Mouse (Mus musculus) retina, embryonic 14.5 days (tissue): ENCODE measurements around the gene Kpna3.
A peak's percentile ranks its signal among the peaks of the same experiment; 100 is the strongest.
"Not testable (repeated sequence)": the region's sequence is repeated elsewhere in the genome, so short reads cannot be mapped to it uniquely, and the experiment has no call there.

Experiments
- DNase-seq: peaks from one replicate; pipeline ENCODE4 v3.0.0-alpha.2; 2015; ENCODE audit warnings: low spot score

The Kpna3 gene

GRCm38 (mm10) chr14:61439661-61440559 is at the start of gene Kpna3:
Gene Kpna3, minus strand, starts transcription at chr14:61439874.
- DNase-seq, result peak; percentile 99

- no peak for DNase-seq
These were observed 20.7 kb upstream of the Kpna3 start for GRCm38 (mm10) chr14:61460365-61460764.

DNA sequence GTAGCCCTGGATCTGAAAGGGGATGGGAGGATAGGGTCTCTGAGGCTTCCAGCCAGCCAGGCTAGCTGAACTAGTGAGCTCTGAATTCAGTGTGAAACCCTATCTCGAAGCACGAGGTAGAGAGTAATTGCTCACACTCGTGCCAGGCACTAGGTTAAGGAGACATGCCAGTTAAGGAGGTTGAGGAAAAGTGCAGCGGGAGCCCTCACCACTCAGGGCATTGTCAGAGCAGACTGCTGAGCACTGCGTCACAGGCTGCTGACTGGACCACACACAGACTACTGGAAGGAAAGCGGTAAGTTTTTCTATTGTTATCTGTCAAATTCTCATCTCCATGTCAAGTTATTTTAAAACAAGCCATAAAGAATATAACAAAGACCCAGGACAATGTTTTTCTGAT is 17.8 kb upstream of the Kpna3 start:
- peak; percentile 49 for DNase-seq

- peak; percentile 56 for DNase-seq
These were observed 15.9 kb upstream of the Kpna3 start for GRCm38 (mm10) chr14:61455571-61455970.

- DNase-seq, result no peak
These were observed 13.4 kb upstream of the Kpna3 start for GRCm38 (mm10) chr14:61453032-61453431.

DNA sequence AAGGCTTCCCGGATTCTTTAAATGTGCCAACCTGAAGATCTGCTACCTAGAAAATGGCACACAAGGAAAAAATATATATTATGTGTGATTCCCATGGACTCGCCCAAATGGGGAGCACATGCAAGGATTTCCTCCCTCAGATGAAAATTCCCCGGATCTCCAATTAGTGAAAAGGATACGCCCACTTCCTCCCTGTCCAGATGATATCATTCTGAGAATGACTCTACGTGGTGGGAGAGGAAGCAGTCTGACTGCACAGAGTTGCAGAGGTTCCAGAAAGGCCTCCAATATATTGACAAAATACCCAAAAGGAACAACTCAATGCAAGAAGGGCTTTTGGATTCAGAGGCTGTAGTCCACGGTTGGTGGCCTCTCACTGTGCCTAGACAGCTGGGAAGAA is 12.8 kb upstream of the Kpna3 start:
- no peak for DNase-seq

DNA sequence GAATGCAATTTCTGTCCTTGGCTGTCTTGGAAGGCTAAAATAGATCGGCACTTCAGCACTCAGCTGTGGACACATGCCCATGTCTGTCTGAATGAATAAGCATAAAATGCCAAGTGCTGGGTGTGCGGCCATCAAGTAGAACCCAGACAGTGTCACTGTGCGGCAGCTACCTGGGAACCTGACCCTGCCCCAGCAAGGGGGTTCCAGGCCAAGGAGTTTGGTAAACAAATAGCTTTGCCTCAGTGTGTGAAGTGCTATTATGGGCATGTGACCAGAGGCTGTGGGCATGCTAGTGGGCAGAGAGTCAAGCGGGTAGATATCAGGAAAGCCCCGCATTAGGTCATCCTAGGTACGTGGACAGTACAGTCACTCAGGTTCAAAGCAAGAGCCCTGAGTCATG is 8.1 kb upstream of the Kpna3 start:
- no peak for DNase-seq

- DNase-seq, result peak; percentile 63
These were observed 473 bp downstream of the Kpna3 start for GRCm38 (mm10) chr14:61439141-61439660.

- peak; percentile 29 for DNase-seq
These were observed 1.3 kb downstream of the Kpna3 start for GRCm38 (mm10) chr14:61438171-61438945.

- no peak for DNase-seq
These were observed 2.8 kb downstream of the Kpna3 start for GRCm38 (mm10) chr14:61436866-61437265.

- DNase-seq, result no peak
These were observed 11.4 kb downstream of the Kpna3 start for GRCm38 (mm10) chr14:61428126-61428787.

DNA sequence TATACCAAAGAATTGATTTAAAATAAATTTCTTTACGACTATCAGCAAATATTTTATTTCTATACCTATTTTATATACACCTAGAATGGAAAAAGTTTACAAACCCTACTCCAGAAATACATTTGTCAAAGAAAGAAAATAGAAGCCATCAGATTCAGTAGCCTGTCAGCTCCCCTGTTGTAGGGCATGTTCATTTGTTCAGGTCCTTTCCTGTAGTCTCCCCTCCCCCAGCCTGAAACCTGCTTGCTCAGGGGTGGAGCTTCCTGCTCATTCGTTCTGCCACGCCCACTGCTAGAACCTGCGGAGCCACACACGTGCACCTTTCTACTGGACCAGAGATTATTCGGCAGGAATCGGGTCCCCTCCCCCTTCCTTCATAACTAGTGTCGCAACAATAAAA is 12.6 kb downstream of the Kpna3 start:
- not testable (repeated sequence) for DNase-seq

- DNase-seq, result no peak
These were observed 14.5 kb downstream of the Kpna3 start for GRCm38 (mm10) chr14:61425080-61425665.

- no peak for DNase-seq
These were observed 24.0 kb downstream of the Kpna3 start for GRCm38 (mm10) chr14:61415719-61416118.

DNA sequence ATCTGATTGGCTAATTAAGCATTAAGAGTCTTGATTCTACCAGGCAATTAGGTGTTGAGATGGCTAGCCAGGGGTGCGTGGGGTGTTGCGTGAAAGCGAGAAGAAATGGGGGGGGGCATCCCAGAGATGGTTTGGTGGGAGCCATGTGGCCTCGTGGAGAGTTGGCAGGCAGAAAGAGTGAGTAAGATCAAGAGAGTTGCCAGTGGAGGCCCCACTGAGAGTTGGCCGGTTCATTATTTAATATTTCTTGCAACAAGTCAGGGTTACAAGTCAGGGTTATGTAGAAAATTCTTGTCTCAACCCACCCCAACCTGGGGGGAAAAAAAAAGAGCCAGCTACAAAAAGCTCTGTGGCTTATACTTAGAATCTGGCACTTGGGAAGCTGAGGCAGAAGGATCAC is 24.4 kb downstream of the Kpna3 start:
- DNase-seq, result no peak

GRCm38 (mm10) chr14:61414808-61415207 is 24.9 kb downstream of the Kpna3 start:
- DNase-seq, result no peak

DNA sequence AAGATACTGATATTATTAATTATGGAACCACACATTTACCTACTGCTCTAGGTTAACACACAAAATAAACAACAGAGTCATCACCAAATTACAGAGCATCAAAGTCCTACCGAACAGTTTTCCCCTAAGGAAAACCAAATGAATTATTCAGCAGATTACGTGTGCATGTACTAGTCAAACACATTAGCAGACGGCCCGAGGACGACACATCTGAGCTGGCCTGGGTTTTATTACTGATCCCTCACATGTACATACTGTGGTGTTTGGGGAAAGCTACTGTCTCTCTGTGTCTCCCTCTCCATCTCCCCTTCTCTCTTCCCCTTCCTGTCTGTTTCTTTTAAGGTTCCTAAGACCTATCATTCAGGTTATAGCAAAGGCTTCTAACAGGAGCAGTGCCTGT is 25.5 kb downstream of the Kpna3 start:
- peak; percentile 24 for DNase-seq

DNA sequence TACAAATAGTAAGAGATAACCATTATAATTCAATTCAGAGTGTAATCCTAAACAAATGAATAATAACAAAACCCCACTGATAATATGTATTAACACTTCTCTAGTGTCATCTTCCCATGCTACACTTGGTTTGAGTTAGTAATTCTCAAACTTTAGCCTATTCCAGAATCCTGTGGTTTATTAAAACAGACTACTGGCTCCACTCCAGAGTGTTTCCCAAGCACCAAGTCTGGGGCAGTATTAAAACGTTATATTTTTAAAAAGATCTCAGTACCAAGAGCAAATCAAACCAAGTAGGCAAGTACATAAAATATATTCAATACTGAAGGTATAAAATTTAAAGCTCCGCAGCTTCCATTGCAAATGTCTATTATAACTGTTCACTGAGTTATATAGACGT is 26.0 kb downstream of the Kpna3 start:
- DNase-seq, result no peak

GRCm38 (mm10) chr14:61410020-61410419 is 29.7 kb downstream of the Kpna3 start:
- DNase-seq, result no peak

DNA sequence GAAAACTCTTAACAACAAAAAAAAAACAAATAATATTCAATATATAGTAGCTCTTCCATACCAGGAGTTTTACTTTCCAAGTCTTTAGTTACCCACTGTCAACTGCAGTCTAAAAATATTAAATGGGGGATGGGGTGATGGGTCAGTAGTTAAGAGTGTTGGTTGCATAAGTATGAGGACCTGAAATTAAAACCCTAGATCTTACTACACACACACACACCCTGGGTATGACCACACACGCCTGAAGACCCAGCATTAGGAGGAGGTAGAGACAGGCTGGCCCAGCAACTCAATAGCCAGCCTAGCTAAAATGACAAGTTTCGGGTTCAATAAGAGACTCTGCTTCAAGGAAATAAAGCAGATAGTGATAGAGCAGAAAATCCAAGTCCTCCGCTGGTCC is 32.6 kb downstream of the Kpna3 start:
- DNase-seq, result no peak

DNA sequence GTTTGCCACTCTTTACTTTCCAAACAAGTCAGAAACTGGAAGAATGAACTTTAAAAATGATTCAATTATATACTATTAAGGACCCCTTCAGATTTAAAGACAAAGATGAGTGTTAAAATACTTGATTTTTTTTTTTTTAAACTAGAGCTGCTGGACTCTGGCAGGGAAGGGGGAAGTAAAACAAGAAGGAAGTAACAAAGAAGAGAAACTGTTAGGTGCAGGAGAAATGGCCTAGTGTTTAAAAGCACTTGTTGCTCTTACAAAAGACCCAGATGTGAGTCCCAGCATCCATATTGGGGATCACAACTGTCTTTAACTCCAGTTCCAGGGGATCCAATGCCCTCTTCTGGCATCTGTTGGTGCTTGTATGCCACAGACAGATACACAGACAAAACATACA is 33.9 kb downstream of the Kpna3 start:
- no peak for DNase-seq

DNA sequence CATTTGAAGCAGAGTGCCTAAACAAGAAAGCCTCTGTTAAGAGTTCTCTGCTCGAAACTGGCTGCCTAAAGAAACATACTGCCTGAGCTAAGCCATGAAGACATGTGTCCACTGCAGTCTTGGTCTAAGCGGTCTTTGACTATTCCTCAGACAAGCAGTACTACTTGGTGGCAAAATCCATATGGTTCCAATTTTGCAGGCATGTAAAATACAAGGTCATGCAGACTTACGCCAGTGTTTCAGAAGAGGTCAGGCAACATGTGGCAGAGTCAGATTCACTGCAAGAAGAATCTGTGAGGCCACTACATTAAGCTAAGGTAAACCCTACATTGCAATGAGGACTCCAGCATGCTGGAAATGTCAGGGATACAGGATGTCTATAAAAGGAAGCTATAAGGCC is 34.7 kb downstream of the Kpna3 start:
- no peak for DNase-seq
